Mouse (Mus musculus) liver, adult (tissue): ENCODE measurements at regions not wholly inside any gene's neighbourhood (a gene's known extent, or its start where the extent isn't known, plus 50 kb on each side); places are given as distances from the start of the nearest gene placed in this dataset.

ENCODE experiments used
- GATA4 ChIP-seq: IDR thresholded peaks from 2 replicates; pipeline ENCODE4 v1.6.1; 2014; ENCODE audit warnings: mild to moderate bottlenecking, low read length; ENCODE audit not compliant: insufficient replicate concordance

DNA sequence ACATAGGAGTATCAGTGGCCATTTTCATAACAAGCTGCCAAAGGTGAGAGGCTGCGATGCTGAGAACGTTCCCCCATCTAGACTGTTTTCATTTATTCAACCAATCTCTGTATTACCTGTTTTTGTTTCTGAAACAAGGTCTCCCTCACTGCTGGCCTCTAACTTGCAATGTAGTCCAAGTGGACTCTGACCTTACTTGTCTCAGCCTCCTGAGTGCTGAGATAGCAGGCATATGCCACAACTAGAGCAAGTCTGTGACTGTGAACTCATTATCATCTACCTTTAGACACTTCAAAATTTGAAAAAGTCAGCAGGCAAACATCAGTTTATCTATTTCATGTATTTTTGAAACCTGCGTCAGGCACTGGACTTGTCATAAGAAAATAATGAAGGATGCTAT, 468.7 kb upstream of the Sel1l start:
- no peak for TF ChIP-seq GATA4

DNA sequence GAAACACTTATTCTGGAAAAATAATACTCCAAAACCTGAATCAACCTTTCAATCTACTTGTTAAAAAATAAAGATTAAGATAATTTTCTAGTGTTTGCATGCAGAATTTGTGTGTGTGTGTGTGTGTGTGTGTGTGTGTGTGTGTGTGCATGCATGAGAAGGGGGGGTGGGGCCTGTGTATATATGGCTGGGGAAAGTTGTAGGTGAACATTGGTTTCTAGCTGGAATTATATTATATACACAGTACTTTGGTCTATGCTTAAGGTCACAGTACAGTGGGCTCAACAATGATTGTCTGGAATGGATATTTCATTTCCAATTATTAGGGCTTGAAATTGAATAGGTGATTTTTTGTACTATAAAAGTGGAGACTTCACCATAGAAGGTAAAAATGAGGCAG, 467.3 kb upstream of the Sel1l start:
- TF ChIP-seq GATA4, result no peak

DNA sequence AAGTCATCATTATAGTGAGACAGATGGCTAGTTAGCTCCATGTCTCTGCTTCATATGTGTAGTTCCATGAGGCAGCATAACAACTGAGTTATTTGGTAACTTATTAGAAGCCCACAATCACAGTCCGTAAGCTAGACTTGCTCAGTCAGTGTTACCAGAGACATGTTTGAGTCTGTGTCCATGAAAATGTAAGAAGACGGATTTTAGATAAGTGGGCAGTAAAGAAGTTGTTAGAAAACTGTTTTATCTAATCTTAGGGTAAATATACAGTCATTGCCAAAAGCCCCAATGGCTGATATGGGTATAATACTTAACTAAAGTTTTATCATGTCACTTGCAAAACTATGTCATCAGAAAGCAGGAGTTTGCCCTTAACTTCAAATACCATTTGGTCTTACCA, 466.9 kb upstream of the Sel1l start:
- TF ChIP-seq GATA4, result no peak

DNA sequence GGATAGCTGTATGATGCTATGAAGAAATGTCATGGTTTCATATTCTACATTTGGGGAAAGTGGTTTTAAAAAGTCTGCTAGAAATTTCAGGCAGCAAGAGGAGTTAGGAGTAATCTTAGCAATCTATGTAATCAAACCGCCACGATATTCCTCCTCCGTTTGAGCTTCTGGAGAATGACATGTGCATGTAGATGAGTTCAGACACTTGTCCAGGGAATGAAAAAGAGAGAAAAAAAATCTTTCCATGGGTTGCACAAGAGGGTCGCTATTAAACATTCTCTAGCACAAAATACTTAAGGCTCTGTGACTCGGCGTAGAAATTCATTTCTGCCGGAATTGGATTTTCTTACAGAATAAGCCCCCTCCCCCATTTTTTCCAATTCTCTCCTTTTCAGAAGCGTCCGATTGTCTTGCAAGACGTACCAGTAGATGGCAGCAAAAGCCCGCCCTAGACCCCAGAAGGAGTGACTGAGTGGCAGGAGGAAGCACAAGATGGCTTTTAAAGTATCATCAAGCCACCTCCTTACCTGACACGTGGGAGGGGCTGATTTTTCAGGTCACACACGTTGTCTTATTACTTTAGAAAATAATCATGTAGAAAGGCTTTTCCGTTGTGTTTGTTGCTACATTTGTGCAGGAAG, 454.1 kb upstream of the Sel1l start:
- no peak for TF ChIP-seq GATA4

DNA sequence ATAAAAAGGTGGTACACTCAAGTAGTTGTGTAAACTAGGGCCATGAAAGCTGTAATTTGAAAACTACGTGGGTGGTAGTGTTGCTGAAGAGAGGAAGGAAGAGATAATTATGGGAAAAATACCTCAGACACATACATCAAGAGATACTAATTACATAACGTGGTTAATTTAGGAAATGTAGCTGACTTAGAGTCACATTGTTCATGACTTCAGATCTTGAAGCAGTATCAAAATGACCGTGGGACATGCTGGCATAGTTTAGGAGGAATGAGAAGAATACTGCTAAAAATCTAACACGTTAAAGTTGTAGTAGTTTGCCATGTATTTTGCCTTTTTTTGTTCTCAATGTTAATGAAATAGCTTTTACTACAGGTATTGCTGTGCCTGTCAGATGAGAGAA, 445.9 kb upstream of the Sel1l start:
- TF ChIP-seq GATA4, result no peak

DNA sequence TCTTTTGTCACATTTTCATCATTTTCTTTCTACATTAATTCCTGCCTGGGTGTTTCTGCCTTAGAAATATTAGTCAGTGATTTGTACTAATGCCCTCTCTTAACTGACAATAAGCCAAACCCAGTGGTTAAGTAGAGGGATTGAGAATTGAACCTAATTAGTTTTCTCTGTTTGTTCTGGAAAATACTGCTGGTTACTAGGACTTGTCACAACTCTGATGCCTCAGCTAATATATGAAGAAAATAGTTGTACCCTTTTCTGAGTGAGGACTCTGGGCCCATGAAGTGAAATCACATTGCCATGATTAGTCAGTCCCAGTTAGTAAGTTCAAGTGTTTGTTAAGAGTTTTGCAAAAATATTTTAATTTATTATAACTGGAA, 444.4 kb upstream of the Sel1l start:
- no peak for TF ChIP-seq GATA4

DNA sequence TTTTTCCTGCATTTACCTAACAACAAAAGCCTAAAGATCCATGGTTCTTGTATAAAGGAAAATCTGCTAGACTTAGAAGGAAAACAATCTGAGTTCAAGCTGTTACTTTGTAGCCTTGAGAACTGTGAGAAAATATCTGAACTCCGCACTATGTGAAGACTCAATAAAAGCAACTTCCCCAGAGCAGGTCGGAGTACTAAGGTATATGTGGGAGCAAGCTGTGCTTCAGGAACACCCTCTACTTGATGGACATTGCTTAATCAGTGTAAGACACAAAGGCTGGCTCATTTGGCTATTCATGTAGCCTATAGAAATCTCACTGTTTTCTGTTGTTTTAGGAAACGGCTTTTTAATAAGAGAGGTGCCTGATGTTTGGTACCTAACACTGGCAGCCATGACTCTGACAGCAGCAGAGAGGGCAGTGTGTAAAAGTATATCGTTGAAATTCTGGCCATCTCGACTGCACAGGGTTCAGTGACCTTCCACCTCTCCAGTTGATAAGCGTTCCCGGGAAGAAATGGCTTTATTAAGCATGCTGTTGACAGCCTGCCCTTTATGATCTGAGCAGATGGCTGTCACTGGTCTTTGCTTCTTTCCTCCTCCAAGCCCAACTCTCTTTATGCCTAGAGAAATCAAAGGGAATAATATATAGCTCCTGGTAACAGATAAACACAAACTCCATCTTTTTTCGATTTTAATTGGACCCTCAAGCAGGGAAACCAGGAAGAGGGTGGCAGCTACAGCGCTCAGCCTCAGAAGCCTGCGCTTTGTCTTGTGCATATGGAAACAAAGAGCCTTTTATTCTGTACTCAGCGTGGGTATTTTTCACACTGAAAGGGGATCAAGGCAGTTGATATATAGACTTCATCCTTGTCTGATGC, 443.7 kb upstream of the Sel1l start:
- no peak for TF ChIP-seq GATA4

DNA sequence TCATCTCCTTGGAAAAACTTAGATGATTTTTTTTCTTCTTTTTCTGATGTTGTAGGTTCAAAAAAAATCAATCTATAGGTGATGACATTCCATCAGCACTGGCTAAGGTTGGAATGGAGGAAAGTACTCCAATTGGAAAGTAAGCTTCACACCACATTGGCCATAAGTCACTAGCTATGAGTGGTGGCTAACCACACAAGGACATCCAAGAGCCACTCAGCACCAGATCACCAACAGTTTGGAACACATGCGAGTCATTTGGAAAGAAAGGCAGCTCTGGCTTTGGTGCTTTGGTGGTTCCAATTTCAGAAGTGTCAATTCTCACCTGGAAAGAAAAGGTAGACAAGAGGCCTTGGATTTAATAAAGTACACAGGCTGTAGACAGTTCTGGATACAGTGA, 442.5 kb upstream of the Sel1l start:
- no peak for TF ChIP-seq GATA4

DNA sequence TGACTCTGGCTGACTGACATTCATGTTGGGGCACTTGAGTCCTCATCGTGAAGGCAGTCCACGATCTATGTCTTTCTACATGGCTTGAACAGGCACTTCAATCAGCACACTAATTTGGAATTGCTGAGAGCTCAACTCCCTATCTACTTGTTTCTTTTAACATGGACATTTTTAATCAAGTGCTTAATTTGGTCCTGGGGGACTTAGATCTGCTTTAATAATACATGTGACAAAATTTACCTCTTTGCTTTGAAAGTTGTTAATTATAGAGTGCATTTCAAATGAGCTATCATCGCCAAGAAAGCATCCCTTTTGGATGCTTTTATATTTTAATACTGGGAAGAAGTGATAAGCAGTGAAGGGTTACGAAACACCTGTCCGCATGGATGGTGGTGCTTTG, 436.6 kb upstream of the Sel1l start:
- no peak for TF ChIP-seq GATA4

DNA sequence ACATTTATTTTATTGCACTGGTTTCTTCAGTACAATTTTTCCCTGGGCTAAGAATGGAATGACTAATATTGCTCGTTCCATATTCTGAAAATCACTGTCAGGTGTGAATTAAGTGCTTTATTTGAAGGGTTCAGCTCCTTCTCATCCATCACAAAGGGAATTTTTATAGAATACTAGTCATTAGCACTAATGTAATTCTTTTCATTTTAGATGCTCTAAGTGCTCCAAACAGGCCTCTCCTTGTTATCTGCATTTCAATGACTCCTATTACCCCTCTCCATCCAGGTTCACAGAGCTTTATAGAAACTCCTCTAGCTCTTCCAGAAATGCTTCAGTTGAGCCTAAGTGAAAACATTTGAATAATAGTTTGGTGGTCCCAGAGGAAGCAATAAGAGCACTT, 431.5 kb upstream of the Sel1l start:
- no peak for TF ChIP-seq GATA4

DNA sequence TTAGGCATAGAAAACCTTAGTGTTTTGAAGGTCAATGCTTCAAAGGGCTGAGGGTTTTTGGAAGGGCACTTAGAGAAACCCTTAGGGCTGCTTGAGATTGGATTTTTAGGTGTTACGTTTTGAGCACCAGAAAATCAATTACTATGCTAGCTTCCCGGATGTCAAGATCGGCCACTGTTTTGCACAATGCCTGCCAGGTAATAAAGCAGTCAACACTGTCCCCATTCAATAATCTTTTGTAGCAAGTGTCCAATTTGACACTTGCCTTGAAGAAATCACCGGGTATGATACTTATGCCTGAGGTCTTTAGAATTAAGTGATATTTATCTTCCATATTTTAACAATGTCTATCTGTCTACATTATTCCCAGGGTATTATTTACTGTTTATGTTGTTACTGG, 403.0 kb upstream of the Sel1l start:
- TF ChIP-seq GATA4, result no peak

DNA sequence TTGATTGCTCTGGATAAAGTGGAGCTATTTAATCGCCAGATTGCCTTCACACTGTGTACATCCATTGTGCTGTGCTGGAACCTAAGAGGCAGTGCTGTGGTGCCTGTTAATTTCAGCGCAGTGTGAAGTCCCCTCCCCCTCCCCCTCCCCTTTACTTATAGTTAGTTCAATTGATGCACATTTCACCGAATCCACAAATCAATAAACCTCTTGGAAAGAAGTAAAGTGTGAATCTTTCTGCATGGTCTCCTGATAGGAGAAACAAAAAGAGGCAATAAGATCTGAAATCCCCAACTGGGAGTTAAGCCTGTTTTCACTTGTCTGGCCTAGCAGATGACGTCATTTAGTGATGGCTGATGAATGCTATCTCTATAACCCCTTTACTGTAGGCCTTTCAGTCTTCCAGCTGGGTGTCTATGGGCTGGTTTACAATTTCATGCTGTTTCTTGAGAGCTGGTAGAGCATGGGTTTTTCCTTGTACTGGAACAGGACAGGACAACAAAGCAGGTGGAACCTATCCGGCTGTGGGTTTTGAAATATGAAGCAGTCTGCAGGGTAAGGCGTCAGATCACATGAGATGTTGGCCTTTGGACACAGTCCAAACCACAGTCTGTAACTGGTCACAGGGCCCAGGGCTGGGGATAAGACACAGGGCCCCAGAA, 398.0 kb upstream of the Sel1l start:
- no peak for TF ChIP-seq GATA4

DNA sequence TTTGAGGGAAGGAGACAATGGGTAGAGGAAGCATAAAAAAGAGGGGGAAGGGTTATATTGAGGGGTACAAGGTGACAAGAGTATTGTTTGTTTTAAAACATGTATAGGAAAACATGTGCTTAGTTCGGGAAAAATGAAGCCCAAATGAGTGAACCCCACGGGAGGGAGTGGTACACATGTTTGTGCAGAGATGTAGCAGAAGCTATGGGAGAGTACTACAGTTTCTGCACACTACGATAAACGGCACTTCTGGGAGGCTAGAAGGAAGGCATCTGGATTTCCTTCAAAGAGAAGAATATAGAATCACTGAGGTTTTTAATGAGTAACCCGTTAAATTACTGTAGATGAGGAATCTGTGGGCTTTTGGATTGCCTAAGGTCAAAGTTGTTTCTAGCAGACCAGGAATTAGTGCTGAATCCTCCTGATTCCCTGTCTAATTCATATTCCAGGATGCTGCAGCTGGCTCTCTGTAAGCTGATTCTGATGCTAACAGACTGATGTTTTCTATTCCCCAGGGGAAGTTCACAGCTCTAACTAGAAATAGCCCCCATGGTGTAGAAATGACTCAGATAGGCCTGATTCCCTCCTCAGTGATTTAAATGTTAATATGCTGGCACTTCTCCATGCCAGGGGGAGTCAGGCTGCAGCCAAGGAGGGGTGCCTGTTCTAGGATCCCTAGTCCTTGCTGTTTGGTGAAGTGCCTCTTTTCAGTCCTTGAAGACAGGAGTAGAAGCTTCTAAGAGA, 391.2 kb upstream of the Sel1l start:
- TF ChIP-seq GATA4, result no peak

DNA sequence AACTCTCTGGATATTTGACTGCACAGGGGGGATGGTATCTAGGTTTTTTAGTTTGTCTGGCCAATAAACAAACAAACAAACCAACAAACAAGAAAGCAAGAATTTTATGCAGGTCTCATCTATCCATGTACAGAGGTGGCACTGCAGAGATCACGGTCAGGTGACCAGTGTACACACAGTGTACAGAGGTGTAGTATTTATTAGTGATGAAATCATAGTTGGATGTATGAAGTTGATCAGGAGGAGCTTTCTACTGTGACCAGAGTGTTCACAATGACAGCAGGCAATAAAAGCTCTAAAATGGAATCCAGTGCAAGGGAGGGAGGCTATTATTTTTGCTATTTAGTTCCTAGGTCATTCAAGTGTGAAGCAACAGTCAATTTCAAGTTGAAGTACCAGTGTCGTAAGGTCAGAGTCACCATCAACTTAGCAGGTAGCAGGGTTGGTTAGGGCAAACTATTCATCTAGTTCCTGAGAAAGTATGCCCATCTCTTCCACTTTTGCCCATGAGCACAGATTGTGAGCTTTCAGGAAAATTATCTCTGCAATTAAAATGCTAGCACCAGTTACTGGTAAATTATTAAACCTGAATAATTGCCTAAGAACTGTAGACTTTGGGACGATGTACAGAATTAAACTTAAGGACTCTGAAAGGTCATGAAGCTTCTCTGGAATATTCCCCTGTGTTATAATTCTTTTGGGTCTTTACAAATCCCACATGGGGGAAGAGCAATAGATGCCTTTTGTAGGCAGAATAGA, 384.9 kb upstream of the Sel1l start:
- no peak for TF ChIP-seq GATA4

DNA sequence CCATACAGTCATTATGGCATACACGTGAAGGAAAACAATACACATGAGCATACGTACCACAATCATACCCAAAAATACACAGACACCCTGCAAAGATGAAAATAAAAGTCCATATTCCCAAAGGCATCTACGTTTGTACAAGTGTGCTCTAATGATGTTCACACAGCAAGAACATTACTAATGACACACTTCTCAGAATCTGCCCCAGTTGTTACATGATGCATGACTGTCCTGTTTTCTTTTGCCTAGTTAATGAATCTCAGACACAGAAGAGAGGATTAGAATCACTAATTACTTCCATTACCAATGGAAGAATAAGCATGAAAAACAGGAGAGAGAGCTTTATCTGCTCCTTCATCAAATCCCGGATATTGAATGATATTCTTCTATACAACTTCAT, 379.6 kb upstream of the Sel1l start:
- no peak for TF ChIP-seq GATA4
